8 mouse cellular contexts compared by ENCODE assay signal in genomic region chr17:84791156-84791555, GRCm38 (mm10). TPM values are rescaled to one million over a fixed set of nuclear protein-coding genes. Genes with fewer than 3 reads are reported as not detected.
DNase-seq lines count a peak whose midpoint lies in the region; ATAC-seq lines count a peak whose summit lies in the region.

No protein-coding gene starts in this region.

- H3K9me3 ChIP-seq in embryonic facial prominence, embryonic 12.5 days, result no peaks in the 10 kb centered on the region
- H3K9me3 ChIP-seq in hindbrain, embryonic 14.5 days (ENCODE audit: control insufficient read depth, low read length), result no peaks in the 10 kb centered on the region

- peak overlapping the region; percentile 71 for H3K27ac ChIP-seq in embryonic facial prominence, embryonic 12.5 days
- H3K27ac ChIP-seq in hindbrain, embryonic 14.5 days, result peak overlapping the region; percentile 85

- peak overlapping the region; percentile 89 for H3K4me2 ChIP-seq in embryonic facial prominence, embryonic 12.5 days (replicated peaks)
- peak overlapping the region; percentile 70 for H3K4me2 ChIP-seq in hindbrain, embryonic 14.5 days (replicated peaks)

- ATAC-seq in cerebellum, adult (ENCODE audit: insufficient number of reproducible peaks, low FRiP score, low TSS enrichment), result peak; percentile 8; the same call in 1 of the 2 replicates
- no peak; the same call in 1 of the 2 replicates for ATAC-seq in embryonic facial prominence, embryonic 12.5 days (ENCODE audit: insufficient number of reproducible peaks, insufficient read depth, low FRiP score, low TSS enrichment)
- ATAC-seq in hindbrain, embryonic 14.5 days (ENCODE audit: low FRiP score), result no peak

- peaks cover 6% of the 10 kb centered on the region for H3K36me3 ChIP-seq in embryonic facial prominence, embryonic 12.5 days
- H3K36me3 ChIP-seq in hindbrain, embryonic 14.5 days (replicated peaks; ENCODE audit: control insufficient read depth, insufficient read depth), result no peaks in the 10 kb centered on the region

- 8% methylated on average over 8 of the region's 8 CpGs for WGBS in embryonic facial prominence, embryonic 12.5 days
- WGBS in hindbrain, embryonic 14.5 days, result 7% methylated on average over 8 of the region's 8 CpGs

- peak overlapping the region; percentile 94 for H3K4me3 ChIP-seq in embryonic facial prominence, embryonic 12.5 days
- H3K4me3 ChIP-seq in hindbrain, embryonic 14.5 days (replicated peaks; ENCODE audit: low read length), result peak overlapping the region; percentile 74

- peaks cover 11% of the 10 kb centered on the region for H3K4me1 ChIP-seq in embryonic facial prominence, embryonic 12.5 days
- H3K4me1 ChIP-seq in hindbrain, embryonic 14.5 days (replicated peaks; ENCODE audit: control insufficient read depth, insufficient read depth, low read length), result peaks cover 21% of the 10 kb centered on the region

- H3K27me3 ChIP-seq in embryonic facial prominence, embryonic 12.5 days, result no peaks in the 10 kb centered on the region
- H3K27me3 ChIP-seq in hindbrain, embryonic 14.5 days (ENCODE audit: control insufficient read depth, insufficient read depth, low read length), result no peaks in the 10 kb centered on the region

- H3K9ac ChIP-seq in embryonic facial prominence, embryonic 12.5 days, result peak overlapping the region; percentile 76
- peak overlapping the region; percentile 82 for H3K9ac ChIP-seq in hindbrain, embryonic 14.5 days

- no peak for DNase-seq in cerebellum, adult 11 months
- DNase-seq in 3T3-L1 (ENCODE audit: low read depth, low spot score), result peak; percentile 38
- peak; percentile 54 for DNase-seq in hindbrain, embryonic 14.5 days (ENCODE audit: low spot score)
- peak; percentile 3 for DNase-seq in lung, postnatal 10 days
- DNase-seq in thymus, postnatal 36 days, result peak; percentile 9 to 12
- DNase-seq in T-cell, adult 2 months (ENCODE audit: low spot score), result no peak

RNA-seq across cellular contexts. Expression of gene Lrpprc, which starts 0.6 kb away (rescaled TPM):
- polyA plus RNA-seq in embryonic facial prominence, embryonic 12.5 days (2016; fragmentation: Nextera tagmentation; extraction: Ambion mirVana), result 58.1 and 59.5 TPM in 2 replicates
- 50.7 and 51.1 TPM in 2 replicates for polyA plus RNA-seq in hindbrain, embryonic 14.5 days (2014; fragmentation: Nextera tagmentation; extraction: Ambion mirVana)

Comparison
In these comparisons a context has a peak if more than half of its experiments do, and no peak if none do; other contexts are left out.
1. DNase-seq: peak in 3T3-L1 (single experiment), hindbrain, embryonic 14.5 days (single experiment), lung, postnatal 10 days (single experiment) and thymus, postnatal 36 days (2 of 2); none in cerebellum, adult 11 months (single experiment) and T-cell, adult 2 months (single experiment).